In genomic region chr9:117212023-117212422, GRCm38 (mm10) we compare ENCODE assay signal across 24 mouse cellular contexts.
A peak's percentile ranks its signal among the peaks of the same experiment; 100 is the strongest.
DNase-seq lines count a peak whose midpoint lies in the region; ATAC-seq and TF ChIP-seq lines count a peak whose summit lies in the region.
"Had no signal": no experiment of that assay in that cellular context is flagged by ENCODE, and none has a peak within 500 bp of the region (broad histone marks: within the 10 kb centered on the region; RNA-seq: fewer than 3 reads in every experiment).

No protein-coding gene starts in this region.

- no peaks in the 10 kb centered on the region for H3K27me3 ChIP-seq in embryonic facial prominence, embryonic 13.5 days
- no peaks in the 10 kb centered on the region for H3K27me3 ChIP-seq in embryonic facial prominence, embryonic 10.5 days (replicated peaks; ENCODE audit: low read depth, poor library complexity, severe bottlenecking)
- no peaks in the 10 kb centered on the region for H3K27me3 ChIP-seq in limb, embryonic 14.5 days (ENCODE audit: control insufficient read depth, insufficient read depth, low read length)
- no peaks in the 10 kb centered on the region for H3K27me3 ChIP-seq in limb, embryonic 10.5 days (ENCODE audit: low read depth, poor library complexity, severe bottlenecking)
- no peaks in the 10 kb centered on the region for H3K27me3 ChIP-seq in embryonic facial prominence, embryonic 14.5 days (replicated peaks; ENCODE audit: control insufficient read depth, insufficient read depth, low read length)
- H3K27me3 ChIP-seq: forebrain, embryonic 13.5 days; hindbrain, embryonic 12.5 days; hindbrain, embryonic 15.5 days had no signal

- no peak overlapping the region for H3K4me3 ChIP-seq in embryonic facial prominence, embryonic 13.5 days
- no peak overlapping the region for H3K4me3 ChIP-seq in embryonic facial prominence, embryonic 10.5 days
- H3K4me3 ChIP-seq in limb, embryonic 14.5 days (replicated peaks; ENCODE audit: low read length) = no peak overlapping the region
- no peak overlapping the region for H3K4me3 ChIP-seq in limb, embryonic 10.5 days
- H3K4me3 ChIP-seq in embryonic facial prominence, embryonic 14.5 days (ENCODE audit: low read depth, low read length) = no peak overlapping the region
- H3K4me3 ChIP-seq: erythroblast, embryonic 14.5 days; forebrain, embryonic 10.5 days; forebrain, embryonic 13.5 days; gastrocnemius, adult 2 months; heart, adult 2 months; hindbrain, embryonic 12.5 days; hindbrain, embryonic 15.5 days had no signal

- H3K9ac ChIP-seq in embryonic facial prominence, embryonic 13.5 days = no peak overlapping the region
- no peak overlapping the region for H3K9ac ChIP-seq in limb, embryonic 14.5 days (ENCODE audit: low read depth, low read length, severe bottlenecking)
- H3K9ac ChIP-seq in embryonic facial prominence, embryonic 14.5 days (ENCODE audit: low read depth, low read length) = no peak overlapping the region
- H3K9ac ChIP-seq: forebrain, embryonic 13.5 days; hindbrain, embryonic 12.5 days; hindbrain, embryonic 15.5 days had no signal

- peak overlapping the region; percentile 11; the same call in 1 of the 2 replicates for H3K27ac ChIP-seq in embryonic facial prominence, embryonic 13.5 days
- no peak overlapping the region for H3K27ac ChIP-seq in embryonic facial prominence, embryonic 10.5 days (replicated peaks)
- H3K27ac ChIP-seq in limb, embryonic 14.5 days (replicated peaks; ENCODE audit: low read depth, low read length) = no peak overlapping the region
- no peak overlapping the region for H3K27ac ChIP-seq in limb, embryonic 10.5 days
- H3K27ac ChIP-seq in embryonic facial prominence, embryonic 14.5 days (replicated peaks; ENCODE audit: low read depth, low read length) = no peak overlapping the region
- H3K27ac ChIP-seq: forebrain, embryonic 10.5 days; forebrain, embryonic 13.5 days; gastrocnemius, adult 2 months; heart, adult 2 months; hindbrain, embryonic 12.5 days; hindbrain, embryonic 15.5 days had no signal

- intact Hi-C loops in left cerebral cortex, postnatal 36 days (cut with DNase I) = no loop called here

- no peak for ATAC-seq in embryonic facial prominence, embryonic 13.5 days (ENCODE audit: insufficient number of reproducible peaks, insufficient read depth, low FRiP score, low TSS enrichment, low read depth)
- ATAC-seq in limb, embryonic 14.5 days (ENCODE audit: low FRiP score, low read depth) = no peak
- no peak for ATAC-seq in embryonic facial prominence, embryonic 14.5 days (ENCODE audit: low read depth)
- ATAC-seq: activated CD4-positive, CD25-positive, alpha-beta regulatory T cell, adult 4 months; forebrain, embryonic 13.5 days; forebrain, embryonic 16.5 days had no signal

- H3K36me3 ChIP-seq in embryonic facial prominence, embryonic 13.5 days = 0 out of 2 replicates have a peak, but pooled peaks cover 4% of the 10 kb centered on the region
- H3K36me3 ChIP-seq in embryonic facial prominence, embryonic 10.5 days (replicated peaks) = no peaks in the 10 kb centered on the region
- 0 out of 2 replicates have a peak, but pooled peaks cover 4% of the 10 kb centered on the region for H3K36me3 ChIP-seq in limb, embryonic 14.5 days (ENCODE audit: control insufficient read depth, insufficient read depth, low read length)
- H3K36me3 ChIP-seq in limb, embryonic 10.5 days = peaks cover 12% of the 10 kb centered on the region
- H3K36me3 ChIP-seq in embryonic facial prominence, embryonic 14.5 days (ENCODE audit: control insufficient read depth, insufficient read depth, low read length) = 0 out of 2 replicates have a peak, but pooled peaks cover 5% of the 10 kb centered on the region
- H3K36me3 ChIP-seq: forebrain, embryonic 10.5 days; hindbrain, embryonic 12.5 days; hindbrain, embryonic 15.5 days had no signal

- H3K4me1 ChIP-seq in embryonic facial prominence, embryonic 13.5 days = peaks cover 26% of the 10 kb centered on the region
- peaks cover 15% of the 10 kb centered on the region; the same call in 1 of the 2 replicates for H3K4me1 ChIP-seq in embryonic facial prominence, embryonic 10.5 days
- H3K4me1 ChIP-seq in limb, embryonic 14.5 days (ENCODE audit: control insufficient read depth, insufficient read depth, low read length) = peaks cover 5% of the 10 kb centered on the region; the same call in 1 of the 2 replicates
- H3K4me1 ChIP-seq in limb, embryonic 10.5 days = peaks cover 25% of the 10 kb centered on the region
- H3K4me1 ChIP-seq in embryonic facial prominence, embryonic 14.5 days (ENCODE audit: control insufficient read depth, insufficient read depth, low read length) = peaks cover 6% of the 10 kb centered on the region; the same call in 1 of the 2 replicates

- H3K9me3 ChIP-seq in embryonic facial prominence, embryonic 13.5 days = no peaks in the 10 kb centered on the region
- no peaks in the 10 kb centered on the region for H3K9me3 ChIP-seq in embryonic facial prominence, embryonic 10.5 days
- H3K9me3 ChIP-seq in limb, embryonic 14.5 days (ENCODE audit: control insufficient read depth, low read length) = no peaks in the 10 kb centered on the region
- no peaks in the 10 kb centered on the region for H3K9me3 ChIP-seq in limb, embryonic 10.5 days (replicated peaks)
- H3K9me3 ChIP-seq in embryonic facial prominence, embryonic 14.5 days (ENCODE audit: control insufficient read depth, low read length) = no peaks in the 10 kb centered on the region
- H3K9me3 ChIP-seq: forebrain, embryonic 10.5 days; forebrain, embryonic 13.5 days; hindbrain, embryonic 12.5 days; hindbrain, embryonic 15.5 days had no signal

- H3K4me2 ChIP-seq in embryonic facial prominence, embryonic 13.5 days = no peak overlapping the region
- H3K4me2 ChIP-seq in limb, embryonic 14.5 days (replicated peaks; ENCODE audit: low read depth, low read length, severe bottlenecking) = no peak overlapping the region
- H3K4me2 ChIP-seq in embryonic facial prominence, embryonic 14.5 days (ENCODE audit: low read depth, low read length) = no peak overlapping the region
- H3K4me2 ChIP-seq: forebrain, embryonic 13.5 days; heart, embryonic 11.5 days; hindbrain, embryonic 12.5 days; hindbrain, embryonic 15.5 days had no signal

- no peak for TF ChIP-seq POLR2A in limb, embryonic 14.5 days (IDR thresholded peaks at IDR 0.05; ENCODE audit: borderline replicate concordance, extremely low read depth, insufficient read depth, insufficient read length)

- WGBS in embryonic facial prominence, embryonic 13.5 days = 65% methylated on average over 4 of the region's 4 CpGs
- WGBS in embryonic facial prominence, embryonic 10.5 days = 75% methylated on average over 4 of the region's 4 CpGs
- WGBS in limb, embryonic 14.5 days = 62% methylated on average over 4 of the region's 4 CpGs
- 71% methylated on average over 4 of the region's 4 CpGs for WGBS in limb, embryonic 10.5 days
- WGBS in embryonic facial prominence, embryonic 14.5 days = 65% methylated on average over 4 of the region's 4 CpGs

- DNase-seq in embryonic facial prominence, embryonic 10.5 days (ENCODE audit: low spot score) = no peak
- peak; percentile 26 for DNase-seq in limb, embryonic 14.5 days (ENCODE audit: low spot score)
- no peak for DNase-seq in limb, embryonic 10.5 days (ENCODE audit: low spot score)
- DNase-seq in embryonic facial prominence, embryonic 14.5 days (ENCODE audit: low spot score) = peak; percentile 59
- DNase-seq in left cerebral cortex, postnatal 36 days (ENCODE audit: low spot score in 2 of 2) = no peak
- DNase-seq: adrenal gland, adult 8-10 months; adrenal gland, postnatal 25 days; cerebellum, adult 11-12 months; cerebellum, adult 8-10 months; cerebellum, postnatal 10 days; cerebellum, postnatal 36 days; embryo, embryonic 11 days; gastrocnemius, adult 2 months; gastrocnemius, postnatal 14 days; heart, adult 2 months had no signal

Comparison
In these comparisons a context has a peak if more than half of its experiments do, and no peak if none do; other contexts are left out.
1. DNase-seq: peak in limb, embryonic 14.5 days (single experiment) and embryonic facial prominence, embryonic 14.5 days (single experiment); none in embryonic facial prominence, embryonic 10.5 days (single experiment), limb, embryonic 10.5 days (single experiment) and left cerebral cortex, postnatal 36 days (0 of 2).